Mouse (Mus musculus) neutrophil, adult 59 days (primary cell): Measurements from ENCODE around the gene Rasal3. TPM values are rescaled to one million over a fixed set of nuclear protein-coding genes. Genes with fewer than 3 reads are reported as not detected.

ENCODE experiments used
- total RNA-seq, 2 experiments: library from RNA; stranded (reverse); gene quantifications; 1 replicate in 1 of 2; 2 replicates in 1 of 2; pipeline ENCODE4 v1.2.4; 2023

The Rasal3 gene
- total RNA-seq: 10 to 100 TPM; 37.1 to 48.3 TPM

DNA sequence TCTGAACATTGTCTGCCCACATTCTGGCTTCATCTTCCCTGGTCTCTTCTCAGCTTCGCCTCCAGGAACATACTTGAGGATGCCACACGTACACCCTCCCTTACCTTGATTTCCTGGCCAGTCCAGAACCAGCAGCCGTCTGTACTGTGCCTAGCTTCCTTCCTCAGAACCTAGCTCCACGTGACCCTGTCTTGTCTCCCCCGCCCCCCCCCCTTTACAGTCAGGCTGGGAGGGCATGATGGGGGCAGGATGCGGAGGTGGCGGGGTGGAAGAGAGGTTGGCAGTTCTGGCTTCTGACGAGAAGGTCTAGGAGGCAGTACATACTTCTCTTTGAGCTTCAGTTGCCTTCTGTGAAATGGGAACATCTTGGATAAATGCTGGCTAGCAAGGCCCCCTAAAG, at the start of gene Rasal3:
TSS of gene Rasal3 (minus strand) at position 167 of the 400 bp plus-strand sequence.

GRCm38 (mm10) chr17:32452482-32452881, 49.1 kb upstream of the Rasal3 start, which contains the start of gene Cyp4f39:
TSS of gene Cyp4f39 (plus strand) at chr17:32452723.

DNA sequence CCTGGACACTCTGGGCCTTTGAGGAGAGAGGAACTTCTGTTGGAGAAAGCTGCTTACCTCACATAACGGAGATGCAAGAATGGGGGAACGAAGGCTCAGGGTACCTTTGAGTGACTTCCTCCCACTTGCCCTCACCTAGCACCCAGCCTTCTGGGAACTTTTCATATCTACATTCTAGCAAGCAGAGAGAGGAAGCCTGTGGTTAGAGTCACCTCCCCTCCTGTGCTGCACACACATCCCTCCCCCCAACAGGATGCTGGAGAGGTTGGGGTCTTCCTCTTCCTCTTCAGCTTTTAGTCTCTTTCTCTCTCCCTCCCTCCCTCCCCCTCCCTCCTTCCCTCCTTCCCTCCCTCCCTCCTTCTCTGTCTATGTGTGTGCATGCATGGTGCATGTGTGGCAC, 20.7 kb upstream of the Rasal3 start, which contains the start of gene Pglyrp2:
TSS of gene Pglyrp2 (minus strand) at position 134 of the 400 bp plus-strand sequence.

DNA sequence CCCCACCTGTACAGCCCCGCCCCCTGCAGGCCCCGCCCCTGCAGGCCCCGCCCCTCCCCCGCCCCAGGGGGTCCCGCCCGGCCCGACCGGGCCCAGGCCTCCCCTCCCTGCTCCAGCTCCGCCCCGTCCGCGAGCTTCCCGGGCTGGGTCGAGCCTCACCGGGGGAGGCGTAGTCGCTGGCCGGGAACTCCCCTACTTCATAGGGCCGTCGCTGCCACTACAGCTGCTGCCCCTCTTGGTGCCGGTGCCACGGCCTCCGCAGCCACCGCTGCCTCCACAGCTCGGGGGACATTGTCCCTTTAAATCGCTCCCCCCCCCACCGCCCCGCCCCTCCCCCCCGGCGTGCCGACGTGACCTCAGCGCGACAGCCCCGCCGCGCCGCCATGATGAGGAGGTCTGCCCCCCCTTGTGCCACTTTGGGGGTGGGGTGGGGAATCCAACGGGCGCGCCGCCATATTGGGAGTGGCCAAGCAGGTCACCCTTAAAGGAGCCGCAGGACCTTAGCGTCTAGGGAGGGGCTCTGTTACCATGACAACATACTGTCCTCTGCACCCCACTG, 14.2 kb downstream of the Rasal3 start, which contains the start of gene Wiz:
TSS of gene Wiz (minus strand) at position 339 of the 559 bp plus-strand sequence.

DNA sequence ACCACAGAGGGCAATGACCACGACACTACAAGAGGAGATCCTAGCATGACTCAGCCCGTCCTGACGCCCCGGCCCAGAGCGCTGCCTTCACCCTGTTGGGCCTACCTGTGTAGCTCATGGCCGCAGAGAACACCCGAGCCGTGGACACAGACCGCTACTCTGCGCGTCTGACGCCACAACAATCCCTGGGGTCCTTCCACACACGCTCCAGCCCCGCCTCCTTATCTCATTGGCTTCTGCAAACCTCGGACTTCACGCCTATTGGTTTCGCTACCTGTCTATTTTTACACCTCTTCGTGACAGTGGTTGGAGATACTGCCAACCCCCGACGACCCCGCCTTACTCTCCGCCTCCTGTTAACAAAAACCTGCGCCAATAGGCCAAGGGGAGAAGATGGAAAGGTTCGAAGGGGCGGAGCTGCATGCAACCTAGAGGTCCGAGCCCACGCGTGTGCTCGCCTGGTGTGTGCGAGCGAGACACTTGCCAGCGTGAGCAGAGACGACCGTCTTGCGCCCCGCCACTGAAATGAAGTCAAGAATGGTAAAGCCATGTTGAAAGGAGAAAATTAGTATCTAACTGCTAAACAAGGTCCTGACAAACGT, 52.9 kb downstream of the Rasal3 start, which contains the start of gene Akap8l:
TSS of gene Akap8l (minus strand) at position 226 of the 602 bp plus-strand sequence.

Other genes starting within 250 kb of the Rasal3 start
- gene Notch3, start 236.7 kb downstream of the Rasal3 start, total RNA-seq: under 1 TPM; 0.04 to 0.24 TPM
- under 1 TPM; 0.20 to 0.24 TPM for gene Ephx3, start 214.0 kb downstream of the Rasal3 start, total RNA-seq
- 100 to 1,000 TPM; 201 to 207 TPM for gene Brd4, start 118.9 kb downstream of the Rasal3 start, total RNA-seq
- 10 to 100 TPM; 72.8 to 82.1 TPM for gene Akap8, start 82.3 kb downstream of the Rasal3 start, total RNA-seq
- gene Akap8l, start 53.0 kb downstream of the Rasal3 start, total RNA-seq: 10 to 100 TPM; 55.8 to 57.7 TPM
- 10 to 100 TPM; 14.5 to 19.3 TPM for gene Wiz, start 14.1 kb downstream of the Rasal3 start, total RNA-seq
- under 1 TPM; 0.31 to 0.57 TPM for gene Pglyrp2, start 20.6 kb upstream of the Rasal3 start, total RNA-seq
- not detected for gene Cyp4f39, start 49.1 kb upstream of the Rasal3 start, total RNA-seq
- gene Cyp4f17, start 102.5 kb upstream of the Rasal3 start, total RNA-seq: under 1 TPM; 0.22 to 0.37 TPM
- gene Cyp4f16, start 133.0 kb upstream of the Rasal3 start, total RNA-seq: 10 to 100 TPM; 12.5 to 19.6 TPM
- gene Cyp4f37, start 217.7 kb upstream of the Rasal3 start, total RNA-seq: under 1 TPM; 0.82 to 0.97 TPM